Mouse (Mus musculus) forebrain, embryonic 15.5 days (tissue): ENCODE measurements around the gene Rbm12. TPM values are rescaled to one million over a fixed set of nuclear protein-coding genes. Genes with fewer than 3 reads are reported as not detected.

Source experiments
- ATAC-seq: fragments of 200-750 bp; cut with Nextera tagmentation; replicated peaks from 2 replicates; pipeline ENCODE4 v1.8.0; 2017; ENCODE audit warnings: mild to moderate bottlenecking, moderate TSS enrichment, moderate library complexity
- H3K27ac ChIP-seq: fragments of 300-500 bp; sonication (generic); replicated peaks from 2 replicates; pipeline ENCODE4 v1.5.1; 2015; ENCODE audit warnings: mild to moderate bottlenecking, inconsistent platforms
- H3K27me3 ChIP-seq: fragments of 300-500 bp; sonication (generic); 2 replicates; pipeline ENCODE4 v1.6.1; 2015; ENCODE audit warnings: inconsistent platforms
- H3K36me3 ChIP-seq: fragments of 300-500 bp; sonication (generic); 2 replicates; pipeline ENCODE4 v1.6.1; 2015; ENCODE audit warnings: mild to moderate bottlenecking, inconsistent platforms
- H3K4me1 ChIP-seq: fragments of 300-500 bp; sonication (generic); 2 replicates; pipeline ENCODE4 v1.6.1; 2015; ENCODE audit warnings: inconsistent platforms
- H3K4me2 ChIP-seq: fragments of 300-500 bp; sonication (generic); replicated peaks from 2 replicates; pipeline ENCODE4 v1.6.1; 2015; ENCODE audit warnings: mild to moderate bottlenecking, inconsistent platforms
- H3K4me3 ChIP-seq: fragments of 300-500 bp; sonication (generic); 2 replicates; pipeline ENCODE4 v1.5.1; 2015; ENCODE audit warnings: mild to moderate bottlenecking, inconsistent platforms
- H3K9ac ChIP-seq: fragments of 300-500 bp; sonication (generic); replicated peaks from 2 replicates; pipeline ENCODE4 v1.6.1; 2015; ENCODE audit warnings: mild to moderate bottlenecking, inconsistent platforms
- H3K9me3 ChIP-seq: fragments of 300-500 bp; sonication (generic); 2 replicates; pipeline ENCODE4 v1.6.1; 2016; ENCODE audit warnings: inconsistent platforms
- WGBS: fragments of 180-500 bp; shearing (Covaris S2); methylation state at CpG from one replicate; pipeline ENCODE4 v1.1.7; 2015; ENCODE audit warnings: mixed read lengths; 5-methylcytosine and 5-hydroxymethylcytosine counted together
- polyA plus RNA-seq: library from polyadenylated mRNA; unstranded; fragments of >200 nt; fragmentation: Nextera tagmentation; extraction: Ambion mirVana; gene quantifications from 2 replicates; pipeline ENCODE4 v1.2.1, GENCODE M21; 2015

Rbm12 gene
- 31.1 and 32.4 TPM in 2 replicates for polyA plus RNA-seq

DNA sequence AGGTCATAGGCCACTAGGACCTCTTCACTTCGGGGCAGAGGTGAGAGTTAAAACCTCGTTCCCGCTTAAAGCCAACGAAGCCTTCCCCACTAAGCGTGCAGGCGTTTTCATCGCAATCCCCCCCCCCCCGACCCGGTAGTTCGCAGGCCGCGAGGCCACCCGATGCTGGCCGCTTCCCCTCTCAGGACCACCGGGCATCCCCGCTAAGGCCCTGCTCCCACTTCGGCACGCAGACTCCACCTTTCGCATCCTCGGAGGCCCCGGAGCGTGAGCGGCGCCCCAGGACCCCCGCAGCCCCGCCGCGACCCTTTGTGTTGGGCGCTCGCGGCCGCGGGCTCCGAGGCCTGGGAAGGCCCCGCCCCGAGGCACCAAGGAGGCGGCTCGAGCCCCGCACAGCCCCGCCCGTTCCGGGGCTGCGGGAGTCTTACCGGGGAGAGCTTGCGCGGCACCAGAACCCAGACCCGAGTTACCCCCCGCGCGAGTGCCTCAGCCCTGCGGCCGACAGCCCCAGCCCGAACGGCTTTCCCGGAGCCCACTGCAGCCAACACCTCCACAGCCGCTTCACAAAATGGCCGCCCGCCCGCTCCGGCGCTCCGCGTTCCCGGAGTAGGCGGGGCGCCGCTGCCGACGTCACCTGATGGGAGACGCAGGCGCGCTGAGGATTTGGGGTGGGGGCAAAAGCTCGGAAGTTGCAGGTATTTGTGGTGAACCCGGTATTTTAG is at the start of gene Rbm12, which contains the start of gene Cpne1:
Gene Rbm12, minus strand, starts transcription at position 621 of the 722 bp plus-strand sequence.
Gene Cpne1, minus strand, starts transcription at position 608 of the 722 bp plus-strand sequence.
- Histone ChIP-seq H3K27me3 (no peaks in the 10 kb centered on the region), H3K4me2 (peak within 1 kb of the TSS; percentile 53), H3K4me3 (peak within 1 kb of the TSS; percentile 98), H3K27ac (peak within 1 kb of the TSS; percentile 94), H3K36me3 (no peaks in the 10 kb centered on the region), H3K4me1 (peaks cover 24% of the 10 kb centered on the region), H3K9ac (peak within 1 kb of the TSS; percentile 97), H3K9me3 (no peaks in the 10 kb centered on the region)
- WGBS: under 1% methylated on average over 74 of the region's 74 CpGs
- ATAC-seq: peak; percentile 96

DNA sequence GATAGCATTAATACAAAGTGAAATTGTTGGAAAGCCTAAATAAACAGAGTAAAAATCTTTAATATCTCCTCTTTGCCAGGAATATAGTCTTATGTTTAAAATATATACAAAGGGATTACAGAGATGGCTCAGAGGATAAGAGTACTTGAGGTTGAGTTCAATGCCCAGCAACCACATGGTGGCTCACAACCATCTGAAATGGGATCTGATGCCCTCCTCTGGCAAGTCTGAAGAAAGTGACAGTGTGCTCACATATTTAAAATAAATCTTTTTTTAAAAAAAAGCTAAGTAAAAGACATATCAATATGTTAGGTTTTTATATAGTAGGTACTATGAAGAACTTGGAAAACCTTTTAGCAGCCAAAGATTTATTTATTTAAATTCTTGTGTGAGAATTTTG is 39.8 kb upstream of the Rbm12 start:
- no peak overlapping the region for H3K9ac ChIP-seq
- H3K27me3 ChIP-seq: no peaks in the 10 kb centered on the region
- H3K27ac ChIP-seq: no peak overlapping the region
- no peak overlapping the region for H3K4me3 ChIP-seq
- no peak overlapping the region for H3K4me2 ChIP-seq
- ATAC-seq: no peak
- peaks cover 3% of the 10 kb centered on the region; the same call in 1 of the 2 replicates for H3K4me1 ChIP-seq
- H3K36me3 ChIP-seq: peaks cover 73% of the 10 kb centered on the region
- no peaks in the 10 kb centered on the region for H3K9me3 ChIP-seq

GRCm38 (mm10) chr2:156147316-156147915 is 35.6 kb upstream of the Rbm12 start:
- 84% methylated on average over 3 of the region's 3 CpGs for WGBS
- Histone ChIP-seq H3K27me3 (no peaks in the 10 kb centered on the region), H3K4me1 (peaks cover 21% of the 10 kb centered on the region), H3K4me2 (no peak overlapping the region), H3K9ac (no peak overlapping the region), H3K27ac (no peak overlapping the region), H3K36me3 (peaks cover 52% of the 10 kb centered on the region), H3K4me3 (no peak overlapping the region), H3K9me3 (no peaks in the 10 kb centered on the region)
- ATAC-seq: no peak

- Histone ChIP-seq H3K4me1 (peaks cover 21% of the 10 kb centered on the region), H3K9me3 (no peaks in the 10 kb centered on the region), H3K27me3 (no peaks in the 10 kb centered on the region), H3K36me3 (peaks cover 46% of the 10 kb centered on the region), H3K9ac (no peak overlapping the region), H3K4me3 (no peak overlapping the region), H3K27ac (no peak overlapping the region), H3K4me2 (no peak overlapping the region)
- ATAC-seq: no peak
- 65% methylated on average over 5 of the region's 5 CpGs for WGBS
Observed at GRCm38 (mm10) chr2:156146272-156146989, 34.7 kb upstream of the Rbm12 start.

DNA sequence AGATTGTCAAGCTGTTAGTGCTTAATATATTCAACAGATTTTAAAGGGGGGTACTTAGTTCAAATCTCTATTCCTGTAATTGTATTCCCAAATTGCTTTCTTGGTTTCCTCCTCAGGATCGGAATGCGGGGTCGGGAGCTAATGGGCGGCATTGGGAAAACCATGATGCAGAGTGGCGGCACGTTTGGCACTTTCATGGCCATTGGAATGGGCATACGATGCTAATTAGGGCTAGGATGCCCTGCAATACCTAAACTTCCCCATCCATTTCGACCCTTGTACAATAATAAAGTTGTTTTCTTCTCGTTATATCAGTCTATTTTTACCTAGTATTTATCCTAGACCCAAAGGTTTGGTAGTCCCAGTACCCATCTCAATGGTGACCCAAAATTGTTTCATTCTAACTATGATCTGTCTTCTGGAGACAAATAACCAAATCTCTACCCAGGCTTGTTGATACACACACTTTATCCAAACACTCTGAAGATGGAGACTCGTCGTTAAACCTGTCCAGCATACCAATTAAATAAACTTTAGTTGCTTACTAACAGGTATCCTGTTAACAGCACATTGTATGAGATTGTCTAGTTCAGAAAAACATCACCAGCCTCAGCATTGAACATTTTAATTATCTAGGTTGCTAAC is 33.8 kb upstream of the Rbm12 start:
- Histone ChIP-seq H3K9ac (no peak overlapping the region), H3K4me3 (peak overlapping the region; percentile 86; the same call in 1 of the 2 replicates), H3K27ac (no peak overlapping the region), H3K27me3 (no peaks in the 10 kb centered on the region), H3K4me2 (0 out of 2 replicates have a peak overlapping the region, but pooled peaks have one; percentile 71), H3K4me1 (peaks cover 21% of the 10 kb centered on the region), H3K9me3 (no peaks in the 10 kb centered on the region), H3K36me3 (peaks cover 42% of the 10 kb centered on the region)
- no peak for ATAC-seq
- WGBS: 61% methylated on average over 11 of the region's 11 CpGs

- H3K9me3 ChIP-seq: no peaks in the 10 kb centered on the region
- H3K27me3 ChIP-seq: no peaks in the 10 kb centered on the region
- peak; percentile 99 for ATAC-seq
- peaks cover 21% of the 10 kb centered on the region for H3K4me1 ChIP-seq
- peaks cover 30% of the 10 kb centered on the region for H3K36me3 ChIP-seq
- under 1% methylated on average over 68 of the region's 70 CpGs for WGBS
- peak within 1 kb of the TSS; percentile 86 for H3K4me3 ChIP-seq
- peak within 1 kb of the TSS; percentile 71 for H3K4me2 ChIP-seq
- peak within 1 kb of the TSS; percentile 79 for H3K9ac ChIP-seq
- peak within 1 kb of the TSS; percentile 94 for H3K27ac ChIP-seq
Observed at GRCm38 (mm10) chr2:156143953-156144724, 32.4 kb upstream of the Rbm12 start, which contains the start of the genes Romo1 and Nfs1. TSS of gene Romo1 (plus strand) at chr2:156144039. TSS of gene Nfs1 (minus strand) at chr2:156144186.

GRCm38 (mm10) chr2:156143367-156143766 is 31.6 kb upstream of the Rbm12 start:
- H3K4me1 ChIP-seq: peaks cover 21% of the 10 kb centered on the region
- H3K4me2 ChIP-seq: peak overlapping the region; percentile 71
- H3K9me3 ChIP-seq: no peaks in the 10 kb centered on the region
- peak overlapping the region; percentile 86 for H3K4me3 ChIP-seq
- H3K9ac ChIP-seq: peak overlapping the region; percentile 79
- no peak for ATAC-seq
- 2% methylated on average over 16 of the region's 16 CpGs for WGBS
- no peaks in the 10 kb centered on the region for H3K27me3 ChIP-seq
- peaks cover 23% of the 10 kb centered on the region for H3K36me3 ChIP-seq
- peak overlapping the region; percentile 94 for H3K27ac ChIP-seq

- peak overlapping the region; percentile 94; the same call in 1 of the 2 replicates for H3K27ac ChIP-seq
- H3K4me2 ChIP-seq: peak overlapping the region; percentile 71
- WGBS: 89% methylated on average over 2 of the region's 2 CpGs
Observed at GRCm38 (mm10) chr2:156142820-156143219, 31.0 kb upstream of the Rbm12 start.

GRCm38 (mm10) chr2:156135695-156136094 is 23.9 kb upstream of the Rbm12 start:
- Histone ChIP-seq H3K4me3 (no peak overlapping the region), H3K27ac (no peak overlapping the region), H3K9me3 (no peaks in the 10 kb centered on the region), H3K27me3 (no peaks in the 10 kb centered on the region), H3K36me3 (peaks cover 6% of the 10 kb centered on the region; the same call in 1 of the 2 replicates), H3K9ac (no peak overlapping the region), H3K4me2 (no peak overlapping the region), H3K4me1 (no peaks in the 10 kb centered on the region)
- ATAC-seq: no peak
- 90% methylated on average over 6 of the region's 6 CpGs for WGBS

More at GRCm38 (mm10) chr2:156142820-156143219, 31.0 kb upstream of the Rbm12 start:
- H3K4me1 ChIP-seq: peaks cover 21% of the 10 kb centered on the region
- peak overlapping the region; percentile 79; the same call in 1 of the 2 replicates for H3K9ac ChIP-seq
- ATAC-seq: no peak
- H3K4me3 ChIP-seq: peak overlapping the region; percentile 86
- H3K9me3 ChIP-seq: no peaks in the 10 kb centered on the region
- peaks cover 18% of the 10 kb centered on the region for H3K36me3 ChIP-seq
- no peaks in the 10 kb centered on the region for H3K27me3 ChIP-seq

GRCm38 (mm10) chr2:156134161-156134560 is 22.4 kb upstream of the Rbm12 start:
- ATAC-seq: no peak
- H3K4me2 ChIP-seq: no peak overlapping the region
- H3K27ac ChIP-seq: no peak overlapping the region
- H3K9me3 ChIP-seq: no peaks in the 10 kb centered on the region
- H3K36me3 ChIP-seq: peaks cover 6% of the 10 kb centered on the region; the same call in 1 of the 2 replicates
- no peaks in the 10 kb centered on the region for H3K4me1 ChIP-seq
- no peak overlapping the region for H3K4me3 ChIP-seq
- H3K9ac ChIP-seq: no peak overlapping the region
- WGBS: 87% methylated on average over 5 of the region's 5 CpGs
- H3K27me3 ChIP-seq: no peaks in the 10 kb centered on the region

- Histone ChIP-seq H3K9ac (no peak within 1 kb of the TSS), H3K27me3 (no peaks in the 10 kb centered on the region), H3K4me3 (no peak within 1 kb of the TSS), H3K36me3 (peaks cover 15% of the 10 kb centered on the region), H3K27ac (no peak within 1 kb of the TSS), H3K9me3 (no peaks in the 10 kb centered on the region), H3K4me1 (no peaks in the 10 kb centered on the region), H3K4me2 (no peak within 1 kb of the TSS)
- ATAC-seq: no peak
- 98% methylated on average over 5 of the region's 5 CpGs for WGBS
Observed at GRCm38 (mm10) chr2:156126992-156127391, 15.2 kb upstream of the Rbm12 start, which contains the start of gene Gm28036. TSS of gene Gm28036 (minus strand) at chr2:156127092.
